Mouse (Mus musculus) liver, embryonic 11.5 days (tissue): ENCODE measurements around the gene Vmn1r230. TPM values are rescaled to one million over a fixed set of nuclear protein-coding genes. Genes with fewer than 3 reads are reported as not detected.

Experiments
- ATAC-seq: fragments of 200-750 bp; cut with Nextera tagmentation; replicated peaks from 2 replicates; pipeline ENCODE4 v1.8.0; 2017; ENCODE audit warnings: moderate number of reproducible peaks, mild to moderate bottlenecking, moderate TSS enrichment, moderate library complexity; ENCODE audit not compliant: low FRiP score
- DNase-seq: peaks from one replicate; pipeline ENCODE4 v3.0.0-alpha.2; 2017; ENCODE audit warnings: low spot score
- H3K27ac ChIP-seq: fragments of 300-500 bp; sonication (generic); 2 replicates; pipeline ENCODE4 v1.5.1; 2014; ENCODE audit warnings: mild to moderate bottlenecking, low read depth, low read length, control low read depth
- H3K27me3 ChIP-seq: fragments of 300-500 bp; sonication (generic); replicated peaks from 2 replicates; pipeline ENCODE4 v1.6.1; 2014; ENCODE audit warnings: low read length, mixed read lengths; ENCODE audit not compliant: control insufficient read depth, insufficient read depth
- H3K36me3 ChIP-seq: fragments of 300-500 bp; sonication (generic); 2 replicates; pipeline ENCODE4 v1.6.1; 2014; ENCODE audit warnings: mild to moderate bottlenecking, low read length, moderate library complexity, mixed read lengths; ENCODE audit not compliant: control insufficient read depth, insufficient read depth
- H3K4me1 ChIP-seq: fragments of 300-500 bp; sonication (generic); replicated peaks from 2 replicates; pipeline ENCODE4 v1.6.1; 2014; ENCODE audit warnings: low read length, mixed read lengths; ENCODE audit not compliant: control insufficient read depth, insufficient read depth
- H3K4me2 ChIP-seq: fragments of 300-500 bp; sonication (generic); 2 replicates; pipeline ENCODE4 v1.6.1; 2014; ENCODE audit warnings: mild to moderate bottlenecking, control low read depth, moderate library complexity
- H3K4me3 ChIP-seq: fragments of 300-500 bp; sonication (generic); 2 replicates; pipeline ENCODE4 v1.5.1; 2014; ENCODE audit warnings: low read depth, low read length, control low read depth
- H3K9ac ChIP-seq: fragments of 300-500 bp; sonication (generic); 2 replicates; pipeline ENCODE4 v1.6.1; 2014; ENCODE audit warnings: low read depth, low read length, control low read depth
- H3K9me3 ChIP-seq: fragments of 300-500 bp; sonication (generic); 2 replicates; pipeline ENCODE4 v1.6.1; 2016; ENCODE audit warnings: low read length, inconsistent platforms, mixed read lengths; ENCODE audit not compliant: control insufficient read depth
- WGBS: fragments of 180-500 bp; shearing (Covaris S2); extraction: QIAGEN DNeasy Blood & Tissue Kit; methylation state at CpG from one replicate; pipeline ENCODE4 v1.1.7; 2014; 5-methylcytosine and 5-hydroxymethylcytosine counted together
- polyA plus RNA-seq: library from polyadenylated mRNA; unstranded; fragments of >200 nt; fragmentation: Nextera tagmentation; extraction: Ambion mirVana; gene quantifications from 2 replicates; pipeline ENCODE4 v1.2.1, GENCODE M21; 2014

The Vmn1r230 gene
- not detected in 2 replicates for polyA plus RNA-seq

- Histone ChIP-seq H3K9me3 (0 out of 2 replicates have a peak, but pooled peaks cover 2% of the 10 kb centered on the region), H3K4me2 (no peak within 1 kb of the TSS), H3K4me1 (no peaks in the 10 kb centered on the region), H3K9ac (no peak within 1 kb of the TSS), H3K36me3 (no peaks in the 10 kb centered on the region), H3K27ac (no peak within 1 kb of the TSS), H3K27me3 (no peaks in the 10 kb centered on the region), H3K4me3 (no peak within 1 kb of the TSS)
- WGBS: 14% methylated on average over 1 of the region's 1 CpGs
- DNase-seq (no peak), ATAC-seq (no peak)
Observed at GRCm38 (mm10) chr17:20840144-20840543, at the start of gene Vmn1r230. Gene Vmn1r230 (plus strand): TSS chr17:20840444.

- Histone ChIP-seq H3K27me3 (no peaks in the 10 kb centered on the region), H3K4me1 (no peaks in the 10 kb centered on the region), H3K4me3 (no peak within 1 kb of the TSS), H3K36me3 (no peaks in the 10 kb centered on the region), H3K9me3 (0 out of 2 replicates have a peak, but pooled peaks cover 2% of the 10 kb centered on the region), H3K9ac (no peak within 1 kb of the TSS), H3K4me2 (no peak within 1 kb of the TSS), H3K27ac (no peak within 1 kb of the TSS)
- no peak for DNase-seq
- ATAC-seq: no peak
- 56% methylated on average over 1 of the region's 1 CpGs for WGBS
Observed at GRCm38 (mm10) chr17:20811255-20811654, 29.0 kb upstream of the Vmn1r230 start, which contains the start of gene Vmn1r229. Gene Vmn1r229 (plus strand): TSS chr17:20811555.

Other genes starting within 250 kb of the Vmn1r230 start
- gene Vmn2r110, start 244.0 kb upstream of the Vmn1r230 start, polyA plus RNA-seq: 0.04 and 0.05 TPM in 2 replicates
- gene Fpr-rs3, start 215.6 kb upstream of the Vmn1r230 start, polyA plus RNA-seq: not detected in 2 replicates
- gene Vmn1r226, start 157.6 kb upstream of the Vmn1r230 start, polyA plus RNA-seq: not detected in 2 replicates
- gene Vmn1r227, start 110.6 kb upstream of the Vmn1r230 start, polyA plus RNA-seq: not detected in 2 replicates
- gene Vmn1r228, start 54.3 kb upstream of the Vmn1r230 start, polyA plus RNA-seq: not detected in 2 replicates
- gene Vmn1r229, start 28.9 kb upstream of the Vmn1r230 start, polyA plus RNA-seq: not detected in 2 replicates
- gene Vmn1r231, start 64.6 kb downstream of the Vmn1r230 start, polyA plus RNA-seq: not detected in 2 replicates
- not detected in 2 replicates for gene Vmn1r232, start 79.3 kb downstream of the Vmn1r230 start, polyA plus RNA-seq
- 242 and 246 TPM in 2 replicates for gene Ppp2r1a, start 104.9 kb downstream of the Vmn1r230 start, polyA plus RNA-seq
- not detected in 2 replicates for gene Vmn1r233, start 156.0 kb downstream of the Vmn1r230 start, polyA plus RNA-seq
- gene Zfp160, start 168.5 kb downstream of the Vmn1r230 start, polyA plus RNA-seq: 9.7 and 12.3 TPM in 2 replicates